Mouse (Mus musculus) 3134 (cell line): ENCODE results near the gene Arid3c.
"Not testable (repeated sequence)": the region's sequence is repeated elsewhere in the genome, so short reads cannot be mapped to it uniquely, and the experiment has no call there.

Source experiments
- DNase-seq: peaks from one replicate; pipeline ENCODE4 v3.0.0-alpha.2; 2011; ENCODE audit warnings: low spot score; ENCODE audit not compliant: insufficient read length; ENCODE audit errors: extremely low read depth

Gene Arid3c

DNA sequence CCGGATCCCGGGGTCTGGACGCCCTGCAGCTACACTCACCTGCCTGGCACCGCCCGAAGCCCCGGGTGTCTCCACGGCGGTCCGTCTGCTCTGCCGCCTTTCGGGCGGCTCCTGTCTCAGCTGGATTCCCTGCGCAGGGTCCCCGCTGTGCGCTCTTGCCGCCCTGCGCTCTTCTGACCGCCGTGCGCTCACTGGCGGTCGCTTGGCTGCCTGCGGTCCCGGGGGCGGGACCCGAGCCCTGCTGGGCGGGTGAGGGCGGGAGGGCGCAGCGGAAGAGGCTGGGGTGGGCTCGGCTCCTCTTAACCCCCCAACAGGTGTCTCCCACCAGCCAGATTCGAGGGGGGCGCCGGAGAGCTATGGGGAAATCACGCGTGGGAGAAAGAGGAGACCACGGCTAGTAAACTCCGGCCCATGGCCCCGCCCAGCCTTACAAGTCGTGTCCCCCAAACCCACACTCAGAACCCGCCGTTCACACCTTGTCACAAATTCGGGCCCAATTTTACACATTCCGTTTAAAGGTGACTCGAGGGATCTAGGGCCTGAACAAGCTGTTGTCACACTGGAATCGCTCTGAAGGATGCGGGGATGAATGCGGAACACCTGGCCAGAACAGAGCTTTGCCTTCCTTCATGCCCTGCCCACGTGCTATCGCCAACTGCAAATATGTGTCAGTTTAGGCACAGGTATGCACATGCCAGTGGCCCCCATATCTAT, at the start of gene Arid3c:
Gene Arid3c (minus strand): TSS at position 91 of the 714 bp plus-strand sequence.
- DNase-seq, result no peak

GRCm38 (mm10) chr4:41775840-41776239, 44.9 kb upstream of the Arid3c start:
- DNase-seq, result not testable (repeated sequence)

DNA sequence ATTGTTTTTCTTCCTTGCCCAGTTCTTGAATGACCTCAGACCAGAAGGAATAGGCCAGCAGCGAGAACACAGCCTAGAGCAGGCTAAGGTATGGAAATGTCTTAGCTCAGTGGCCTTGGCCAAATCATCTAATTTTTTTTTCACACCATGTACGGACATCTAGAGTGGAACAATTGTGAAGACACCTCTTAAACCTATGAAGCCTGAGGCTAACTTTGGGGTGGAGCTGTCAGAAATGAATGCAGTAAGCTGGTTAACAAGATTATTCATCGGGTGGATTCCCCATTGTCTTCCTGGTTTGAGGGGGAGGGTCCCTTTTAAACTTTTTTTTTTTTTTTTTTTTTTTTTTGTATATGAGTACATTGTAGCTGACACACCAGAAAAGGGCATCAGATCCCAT, 43.6 kb upstream of the Arid3c start:
- not testable (repeated sequence) for DNase-seq

DNA sequence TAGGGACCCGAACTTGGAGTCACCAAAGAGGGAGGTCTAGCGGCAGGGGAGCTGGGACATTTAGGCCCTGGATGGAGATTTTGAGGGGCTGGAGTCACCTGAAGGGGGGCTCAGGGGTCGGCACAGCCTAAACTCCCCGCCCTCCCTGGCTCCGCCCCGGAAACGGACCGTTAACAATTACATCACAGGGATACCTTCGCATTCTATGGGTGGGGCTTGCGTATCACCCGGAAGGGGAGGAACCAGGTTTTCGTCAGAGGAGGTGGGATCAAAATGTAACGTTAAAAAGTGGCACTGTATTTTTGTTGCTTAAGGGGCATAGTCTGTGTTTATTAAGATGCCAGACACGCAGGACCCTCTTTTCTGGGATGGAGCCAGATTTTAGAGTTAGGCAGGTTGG, 43.1 kb upstream of the Arid3c start, which contains the start of gene Ccl27a:
Gene Ccl27a (minus strand): TSS at position 246 of the 400 bp plus-strand sequence.
- peak; percentile 77 for DNase-seq

DNA sequence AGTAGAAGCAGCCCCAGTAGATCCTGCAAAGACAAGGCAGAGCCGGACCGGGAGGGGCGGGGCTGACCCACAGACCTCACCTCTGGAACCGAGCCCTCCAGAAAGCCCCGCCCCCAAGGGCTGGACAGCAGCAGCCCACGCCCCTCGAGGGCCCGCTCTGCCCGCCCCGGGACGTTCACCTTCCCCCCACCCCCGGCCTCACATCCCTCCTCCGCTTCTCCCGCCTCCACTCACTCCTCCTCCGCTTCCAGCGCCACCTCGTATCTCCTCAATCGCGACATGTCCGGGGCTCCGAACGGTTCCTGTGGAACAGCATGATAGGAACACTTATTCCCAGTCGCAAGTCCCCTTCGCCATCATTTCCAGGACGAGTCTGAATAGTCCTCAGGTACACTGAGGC, 42.6 kb upstream of the Arid3c start:
- peak; percentile 83 for DNase-seq

- DNase-seq, result not testable (repeated sequence)
Observed at GRCm38 (mm10) chr4:41772946-41773345, 42.0 kb upstream of the Arid3c start.

DNA sequence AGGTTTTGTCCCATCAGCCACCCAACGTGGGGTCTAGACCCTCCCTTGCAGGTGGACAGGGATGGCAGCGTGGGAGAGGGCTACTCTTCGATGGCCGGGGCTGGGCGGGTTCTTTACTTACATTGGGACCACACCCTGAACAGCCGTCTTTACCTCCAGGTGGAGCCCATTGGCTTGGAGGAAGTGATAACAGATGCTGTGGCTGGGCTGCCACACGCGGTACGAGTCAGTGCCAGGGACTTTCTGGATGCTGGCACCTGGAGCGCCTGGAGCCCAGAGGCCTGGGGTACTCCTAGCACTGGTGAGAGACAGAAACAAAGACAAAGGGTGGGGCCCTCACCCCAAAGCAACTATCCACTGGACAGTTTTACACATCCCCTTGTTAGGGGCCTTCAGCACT, 36.4 kb upstream of the Arid3c start:
- not testable (repeated sequence) for DNase-seq

DNA sequence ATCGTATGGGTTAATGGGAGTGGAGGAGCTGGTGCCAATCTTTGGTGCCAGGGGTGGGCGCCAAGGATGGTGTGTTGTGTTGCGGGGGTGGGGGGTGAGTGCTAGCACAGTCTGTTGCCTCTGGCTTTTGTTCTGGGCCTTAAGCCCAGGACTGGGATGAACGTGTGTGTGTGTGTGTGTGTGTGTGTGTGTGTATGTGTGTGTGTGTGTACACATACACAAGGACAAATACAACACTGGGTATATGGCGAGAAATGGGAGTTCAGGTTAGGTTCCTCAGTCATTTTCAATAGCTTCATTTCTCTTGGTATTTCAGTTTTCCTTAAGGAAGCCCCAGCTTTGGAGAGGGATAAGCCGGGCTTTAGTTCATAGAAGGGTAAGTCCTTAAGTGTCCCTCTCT, 32.2 kb upstream of the Arid3c start:
- DNase-seq, result not testable (repeated sequence)

GRCm38 (mm10) chr4:41762688-41763114, 31.8 kb upstream of the Arid3c start:
- not testable (repeated sequence) for DNase-seq

- no peak for DNase-seq
Observed at GRCm38 (mm10) chr4:41762099-41762687, 31.3 kb upstream of the Arid3c start.

- DNase-seq, result no peak
Observed at GRCm38 (mm10) chr4:41761680-41762079, 30.7 kb upstream of the Arid3c start.

DNA sequence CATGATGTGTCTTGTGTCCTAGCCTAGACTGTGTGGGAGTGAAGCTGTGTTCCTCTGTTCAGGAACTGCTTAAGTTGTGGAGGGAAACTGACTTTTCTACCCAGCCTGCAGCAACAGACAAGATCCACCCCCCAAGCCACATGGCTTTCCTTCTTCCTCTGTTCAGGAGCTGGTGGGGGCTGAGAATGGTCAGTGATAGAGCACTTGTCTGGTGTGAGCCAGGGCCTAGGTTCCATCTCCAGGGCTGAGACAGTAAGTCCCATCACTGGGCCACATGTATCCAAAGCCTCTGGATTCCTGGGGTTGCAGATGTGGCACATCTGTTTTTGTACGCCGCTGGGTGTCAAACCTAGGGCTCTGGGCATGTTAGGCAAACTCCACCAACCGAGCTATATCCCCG, 30.0 kb upstream of the Arid3c start:
- DNase-seq, result no peak

DNA sequence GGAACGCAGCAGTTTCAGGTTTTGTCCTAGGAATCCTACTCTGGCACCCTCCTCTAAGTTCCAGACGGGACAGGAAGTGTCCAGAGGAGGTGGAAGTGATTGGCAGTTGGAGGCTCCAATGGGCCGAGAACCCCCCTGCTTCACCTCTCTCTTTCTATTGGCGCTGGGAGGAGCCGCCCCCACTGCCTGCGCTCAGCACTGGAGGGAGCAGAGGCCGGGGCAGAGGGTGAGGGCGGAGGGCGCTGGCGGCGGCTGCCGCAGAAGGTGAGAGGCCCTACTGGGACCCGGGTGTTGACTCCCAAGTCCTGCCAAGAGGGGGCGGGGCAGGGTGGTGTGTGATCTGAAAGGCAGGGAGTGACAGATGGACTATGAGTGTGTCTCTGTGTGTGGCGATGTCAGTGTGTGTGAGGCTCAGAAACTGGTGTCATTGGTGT, 29.4 kb upstream of the Arid3c start:
- peak; percentile 96 for DNase-seq

- no peak for DNase-seq
Observed at GRCm38 (mm10) chr4:41759656-41760287, 28.8 kb upstream of the Arid3c start.

DNA sequence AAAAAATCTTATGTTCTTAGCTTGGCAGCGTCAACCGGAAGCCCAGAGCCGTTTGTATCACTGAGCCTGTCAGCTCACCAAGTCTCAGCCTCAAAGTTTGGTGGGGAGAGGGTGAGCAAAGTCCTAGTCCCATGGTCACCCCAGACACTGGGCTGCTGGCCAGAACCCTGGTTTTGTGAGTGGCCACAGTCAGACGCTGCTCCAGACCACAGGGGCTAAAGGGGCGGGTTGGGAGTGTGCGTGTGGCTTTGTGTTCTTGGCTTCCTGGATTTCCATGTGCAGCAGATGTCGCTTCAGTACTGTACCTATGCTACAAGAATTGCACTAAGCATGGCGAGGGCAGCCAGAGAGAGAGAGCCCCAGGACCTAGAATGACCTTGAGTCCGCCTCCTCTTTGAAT, 28.3 kb upstream of the Arid3c start:
- peak; percentile 50 for DNase-seq

DNA sequence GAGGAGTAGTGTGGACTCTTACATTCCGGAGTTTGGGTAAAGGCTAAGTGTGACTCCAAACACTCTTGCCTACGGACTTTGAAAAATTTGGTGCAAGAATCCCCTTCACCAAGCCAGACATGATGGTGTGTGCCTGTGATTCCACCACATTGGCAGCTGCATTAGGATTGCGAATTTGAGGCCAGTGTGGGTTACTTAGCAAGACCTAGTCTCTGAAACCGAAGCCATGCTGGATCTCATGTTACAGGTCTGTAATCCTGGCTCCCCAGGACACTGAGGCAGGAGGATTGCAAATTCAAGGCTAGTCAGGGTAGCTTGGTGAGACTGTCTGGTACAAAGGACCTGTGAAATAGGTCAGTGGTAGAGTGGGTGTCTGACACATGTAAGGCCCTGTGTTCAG, 27.8 kb upstream of the Arid3c start:
- no peak for DNase-seq

GRCm38 (mm10) chr4:41758021-41758420, 27.1 kb upstream of the Arid3c start:
- DNase-seq, result no peak

DNA sequence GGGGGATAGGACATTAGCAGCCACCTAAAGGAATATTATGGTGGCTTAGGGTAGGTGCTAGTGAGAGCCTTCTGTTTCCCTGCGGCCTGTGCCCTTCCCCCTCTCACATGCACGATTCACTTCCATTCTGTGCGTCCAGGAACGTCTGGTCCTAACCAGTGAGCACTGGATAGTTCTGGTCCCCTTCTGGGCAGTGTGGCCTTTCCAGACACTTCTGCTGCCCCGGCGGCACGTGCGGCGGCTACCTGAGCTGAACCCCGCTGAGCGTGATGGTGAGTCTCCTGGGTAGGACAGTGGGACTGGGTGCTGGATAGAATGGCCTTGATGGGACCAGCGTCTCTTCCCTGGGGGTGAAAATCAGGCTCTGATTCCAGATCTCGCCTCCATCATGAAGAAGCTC, 26.4 kb upstream of the Arid3c start:
- DNase-seq, result no peak

- DNase-seq, result no peak
Observed at GRCm38 (mm10) chr4:41756440-41756839, 25.5 kb upstream of the Arid3c start.

DNA sequence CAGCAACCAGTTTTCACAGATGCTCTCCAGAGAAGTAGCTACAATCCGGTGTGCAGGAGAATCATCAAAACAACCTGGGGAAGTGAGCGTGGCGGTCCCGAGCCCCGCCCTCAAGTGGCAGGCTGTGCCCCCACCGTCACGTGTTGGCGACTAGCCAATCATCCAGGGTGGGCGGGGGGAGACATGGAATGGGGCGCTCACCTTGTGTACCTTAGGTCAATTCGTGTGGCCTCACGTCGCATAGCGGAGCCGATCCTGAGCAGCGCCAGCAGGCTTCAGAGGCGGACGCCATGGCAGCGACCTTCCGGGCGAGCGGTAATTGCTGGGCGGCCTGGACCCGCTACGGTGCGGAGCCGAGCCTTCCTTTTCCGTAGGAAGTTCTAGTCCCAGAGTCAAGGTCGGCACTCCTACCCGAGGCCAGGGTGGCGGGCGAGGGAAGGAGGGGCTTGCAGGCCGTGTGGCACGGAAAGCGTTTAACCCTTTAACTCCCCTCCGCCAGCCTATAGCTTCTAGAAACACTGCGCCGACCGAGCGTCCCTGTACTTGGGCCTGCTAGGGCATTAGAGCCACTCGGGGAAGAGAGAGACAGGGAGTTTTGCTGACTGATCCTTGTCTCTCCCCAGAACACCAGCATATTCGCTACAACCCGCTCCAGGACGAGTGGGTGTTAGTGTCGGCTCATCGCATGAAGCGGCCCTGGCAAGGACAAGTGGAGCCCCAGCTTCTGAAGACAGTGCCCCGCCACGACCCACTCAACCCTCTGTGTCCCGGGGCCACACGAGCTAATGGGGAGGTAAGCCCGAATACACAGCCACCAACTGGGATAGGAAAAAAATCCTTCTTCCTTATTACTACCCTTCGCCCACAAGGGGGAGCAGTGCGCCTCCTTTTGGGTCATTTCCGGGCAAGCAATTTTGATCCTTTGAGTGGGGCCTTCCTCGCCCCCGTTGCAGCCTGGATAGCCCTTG, 24.7 kb upstream of the Arid3c start, which contains the start of gene Sigmar1:
Gene Sigmar1 (minus strand): TSS at position 820 of the 968 bp plus-strand sequence.
- DNase-seq, result peak; percentile 90
